Mouse (Mus musculus) urinary bladder, postnatal 14 days (tissue): ENCODE measurements around the gene Tubgcp6.
A peak's percentile ranks its signal among the peaks of the same experiment; 100 is the strongest.

Experiments
- DNase-seq: peaks from one replicate; pipeline ENCODE4 v3.0.0; 2021; ENCODE audit warnings: low spot score

Tubgcp6 gene

DNA sequence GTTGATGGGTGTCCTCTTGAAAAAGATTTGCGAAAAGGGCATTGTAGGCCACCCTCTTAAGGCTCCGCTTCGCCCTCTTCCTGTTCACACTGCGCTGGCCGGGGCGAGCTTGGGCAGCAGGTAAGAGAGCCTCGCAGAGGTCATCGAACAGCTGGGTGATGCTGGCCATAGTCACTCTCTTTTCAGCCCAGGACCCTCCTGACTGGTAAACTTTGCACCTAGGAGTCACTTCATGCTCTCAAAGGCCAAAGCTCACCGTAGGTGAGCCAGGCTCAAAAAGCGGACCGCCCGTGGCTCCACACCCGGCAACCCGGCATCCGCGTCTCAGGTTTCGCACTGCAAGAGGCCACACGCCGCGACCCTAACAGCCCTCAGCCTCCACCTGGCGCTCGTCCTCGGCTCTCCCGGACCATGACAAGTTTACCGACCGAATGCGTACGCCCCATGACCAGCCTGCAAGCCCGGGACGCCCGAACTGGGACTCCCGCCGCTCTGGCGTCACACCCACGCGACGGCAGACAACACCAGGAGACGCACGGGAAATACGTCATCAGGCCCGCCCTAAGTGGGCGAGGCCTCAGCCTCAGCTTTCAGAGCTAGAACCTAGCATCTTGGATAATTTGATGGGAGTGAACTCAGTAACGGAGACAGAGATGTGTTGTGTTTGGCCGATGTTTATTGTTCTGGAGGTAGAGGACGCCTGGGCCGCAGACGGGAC, at the start of gene Tubgcp6:
Gene Tubgcp6 (minus strand): TSS at position 464 of the 718 bp plus-strand sequence.
- peak; percentile 93 for DNase-seq

DNA sequence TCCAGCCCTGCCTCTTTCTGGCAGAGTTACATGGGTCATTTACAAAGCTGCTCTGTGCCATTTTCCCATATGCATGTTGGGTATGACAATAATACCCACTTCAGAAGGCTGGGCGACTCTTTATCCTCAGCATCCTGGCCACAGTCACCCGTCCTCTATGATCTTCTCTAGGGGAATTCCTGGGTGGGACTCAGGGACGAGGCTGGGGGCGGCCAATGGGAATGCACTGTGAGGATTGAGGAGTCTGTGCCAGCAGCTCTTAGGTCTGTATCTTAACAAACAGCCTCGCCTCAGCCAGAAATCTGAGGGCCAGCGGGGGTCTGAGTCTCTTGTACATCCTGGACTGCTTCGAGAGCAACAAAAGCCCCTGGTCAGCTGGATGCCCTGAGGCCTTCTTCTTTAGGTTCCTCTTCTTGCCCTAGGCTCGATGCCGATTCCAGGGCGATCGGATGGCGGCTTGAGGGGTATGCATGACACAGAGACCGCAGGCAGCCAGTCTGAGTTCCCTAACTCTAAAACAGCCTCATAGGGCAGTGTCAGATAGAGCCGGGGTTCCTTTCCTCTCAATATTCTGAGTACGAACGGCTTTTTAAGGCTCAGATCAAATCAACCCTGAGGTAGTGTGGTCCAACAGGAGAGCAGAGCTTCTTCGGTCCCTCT, 49.5 kb upstream of the Tubgcp6 start:
- no peak for DNase-seq

- no peak for DNase-seq
These were observed 48.7 kb upstream of the Tubgcp6 start for GRCm38 (mm10) chr15:89171526-89172051.

DNA sequence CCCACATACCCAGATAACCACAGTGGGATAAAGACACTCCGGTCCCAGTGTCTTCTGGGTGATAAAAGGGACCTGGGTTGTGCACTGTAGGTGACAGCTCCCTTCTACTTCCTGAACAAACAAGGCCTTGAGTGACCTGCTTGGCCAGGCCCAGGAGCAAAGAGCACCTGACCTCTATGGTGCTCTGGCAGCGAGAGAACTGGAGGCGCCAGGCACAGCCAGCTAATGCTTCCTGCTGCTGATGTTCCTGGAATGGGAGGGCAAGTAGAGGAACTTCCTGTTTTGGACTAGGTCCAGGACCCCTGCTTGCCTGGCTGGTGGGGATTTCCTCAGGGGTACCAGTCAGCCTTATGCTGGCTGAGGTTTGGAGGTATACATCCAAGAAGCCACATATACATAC, 47.2 kb upstream of the Tubgcp6 start:
- no peak for DNase-seq

DNA sequence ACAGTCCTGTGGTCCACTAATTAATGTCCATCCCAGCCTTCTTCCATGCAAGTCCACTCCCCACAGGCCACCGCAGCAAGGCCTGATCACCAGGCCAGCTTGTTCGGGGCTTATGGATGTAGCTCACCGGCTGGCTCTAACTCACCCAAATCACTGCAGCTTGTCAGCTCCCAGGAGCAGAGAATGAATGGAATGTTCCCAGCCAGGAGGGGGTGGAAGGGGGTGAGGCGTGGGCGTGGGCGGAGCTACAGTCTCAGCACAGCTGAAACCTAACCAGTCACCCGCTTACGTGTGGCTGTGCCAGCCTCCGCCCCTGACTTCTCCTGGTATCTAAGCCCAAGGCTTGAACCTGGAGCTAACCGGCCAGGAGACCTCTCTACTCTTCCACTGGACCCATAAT, 46.5 kb upstream of the Tubgcp6 start:
- DNase-seq, result peak; percentile 90

- DNase-seq, result no peak
These were observed 46.0 kb upstream of the Tubgcp6 start for GRCm38 (mm10) chr15:89168922-89169321.

DNA sequence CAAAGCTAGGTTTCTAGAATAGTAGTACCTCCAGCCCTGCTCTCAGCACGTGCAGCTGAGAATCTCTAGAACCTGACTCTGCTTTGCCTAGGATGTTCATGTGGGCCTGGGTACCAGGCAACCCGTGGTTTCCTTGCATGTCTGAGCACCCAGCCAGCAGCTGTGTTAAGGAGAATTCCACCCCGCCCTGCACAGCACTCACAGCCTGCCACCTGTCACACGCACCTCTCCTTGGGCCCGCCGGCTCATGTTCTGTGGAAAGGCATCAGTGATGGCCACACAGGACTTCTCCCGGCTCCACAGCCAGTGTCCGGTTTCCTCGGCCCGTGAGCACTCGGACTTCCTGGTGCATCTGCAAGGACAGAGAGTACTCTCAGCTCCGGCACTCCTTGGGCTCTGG, 42.6 kb upstream of the Tubgcp6 start:
- DNase-seq, result no peak

GRCm38 (mm10) chr15:89161397-89161796, 38.5 kb upstream of the Tubgcp6 start:
- DNase-seq, result peak; percentile 80

DNA sequence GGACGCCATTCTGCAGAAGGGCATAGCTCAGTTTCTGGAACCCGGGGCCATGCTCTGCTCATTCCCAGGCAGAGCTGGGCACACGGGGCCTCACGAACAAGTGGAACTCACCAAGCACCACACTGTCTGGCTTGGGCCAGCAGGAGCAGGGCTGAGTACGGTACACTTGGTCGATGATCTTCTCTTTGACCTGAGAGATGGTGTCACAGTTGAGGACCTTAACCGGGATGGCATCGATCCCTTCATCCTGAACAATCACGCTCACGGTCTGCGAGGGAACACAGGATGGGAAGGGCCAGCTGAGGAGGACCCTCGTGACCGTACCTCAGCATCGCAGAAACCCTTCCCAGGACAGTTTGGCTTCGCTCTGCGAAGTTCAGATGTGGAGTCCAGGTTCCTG, 35.6 kb upstream of the Tubgcp6 start:
- no peak for DNase-seq

- DNase-seq, result peak; percentile 68
These were observed 35.0 kb upstream of the Tubgcp6 start for GRCm38 (mm10) chr15:89157954-89158353.

DNA sequence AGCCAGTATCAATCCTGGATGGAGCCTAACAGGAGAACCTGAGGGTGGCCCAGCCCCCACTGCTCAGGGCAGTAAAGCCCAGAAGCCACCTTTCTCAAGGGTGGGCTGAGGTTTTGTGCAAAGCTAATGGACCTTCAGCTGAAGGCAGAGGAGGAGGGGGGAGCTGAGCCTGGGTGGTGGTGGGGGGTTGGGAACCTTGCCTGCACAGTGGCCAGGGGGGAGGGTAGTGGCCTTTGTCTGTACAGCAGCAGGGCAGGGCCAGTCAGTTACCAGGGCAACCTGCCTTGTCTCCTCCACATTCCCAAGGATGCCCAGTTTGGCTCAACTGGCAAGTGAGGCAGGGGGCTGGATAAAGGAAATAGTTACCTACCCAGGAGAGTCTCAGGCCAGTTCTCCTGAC, 29.4 kb upstream of the Tubgcp6 start:
- no peak for DNase-seq

GRCm38 (mm10) chr15:89150041-89150390, 27.1 kb upstream of the Tubgcp6 start:
- no peak for DNase-seq

- no peak for DNase-seq
These were observed 26.5 kb upstream of the Tubgcp6 start, which contains the start of gene Mapk11 for GRCm38 (mm10) chr15:89149271-89150040. Gene Mapk11, minus strand, starts transcription at chr15:89149628.

- DNase-seq, result no peak
These were observed 25.8 kb upstream of the Tubgcp6 start for GRCm38 (mm10) chr15:89148496-89149270.

DNA sequence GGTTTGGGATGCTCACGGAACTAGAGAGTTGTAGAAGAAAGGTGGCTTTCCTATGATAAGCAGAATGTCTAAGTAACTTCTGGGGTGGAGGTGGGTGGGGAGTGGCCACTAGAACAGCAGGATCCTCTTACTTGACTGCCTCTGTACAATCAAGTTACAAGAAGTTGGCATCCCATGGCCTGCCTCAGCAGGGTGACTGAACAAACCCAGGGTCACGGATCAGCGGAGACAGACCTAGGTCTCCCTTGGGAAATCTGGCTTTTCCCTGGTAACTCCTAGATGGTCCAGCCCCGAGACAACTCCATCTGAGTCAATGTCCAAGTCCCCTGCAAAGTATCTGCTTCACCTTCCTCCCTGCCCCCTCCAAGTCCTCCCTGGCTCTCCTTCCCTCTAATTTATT, 25.0 kb upstream of the Tubgcp6 start:
- DNase-seq, result no peak

DNA sequence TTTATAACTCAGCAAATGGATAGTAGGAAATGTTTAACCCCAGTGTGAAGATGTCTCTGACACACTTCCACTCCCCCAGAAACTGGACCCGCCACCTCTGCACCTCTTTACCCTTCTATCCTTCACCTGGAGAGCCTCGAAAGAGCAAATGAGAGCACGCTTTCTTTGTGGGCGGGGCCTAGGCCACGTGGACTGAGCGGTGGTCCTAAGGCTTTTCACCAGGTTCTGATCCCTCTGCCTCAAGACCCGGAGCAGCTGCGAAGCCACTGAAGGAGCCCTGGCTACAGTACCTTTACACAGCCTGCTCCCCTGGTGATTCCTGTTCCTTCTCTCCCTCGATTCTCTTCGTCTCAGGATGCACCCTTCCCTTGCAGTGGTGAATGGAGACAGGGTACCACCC, 24.5 kb upstream of the Tubgcp6 start:
- DNase-seq, result no peak

- DNase-seq, result peak; percentile 56
These were observed 24.1 kb upstream of the Tubgcp6 start for GRCm38 (mm10) chr15:89147024-89147423.

DNA sequence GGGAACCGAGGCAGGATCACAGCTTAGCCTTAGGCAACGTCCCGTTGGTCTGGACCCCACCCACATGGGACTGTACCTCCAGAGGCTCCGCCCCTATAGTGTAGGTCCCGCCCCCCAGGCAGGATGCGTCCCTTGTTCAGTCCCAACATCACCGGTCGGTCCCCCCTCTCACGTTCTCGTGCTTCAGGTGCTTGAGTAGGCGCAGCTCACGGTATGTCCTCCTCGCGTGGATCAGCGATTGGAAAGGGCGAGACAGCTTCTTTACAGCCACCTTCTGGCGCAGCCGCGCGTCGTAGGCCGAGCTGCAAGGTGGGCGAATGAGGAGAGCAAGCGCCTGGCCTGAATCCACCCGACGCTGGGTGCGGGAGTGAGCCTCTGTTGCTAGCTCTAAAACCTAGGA, 23.6 kb upstream of the Tubgcp6 start:
- DNase-seq, result peak; percentile 74

- DNase-seq, result no peak
These were observed 23.0 kb upstream of the Tubgcp6 start for GRCm38 (mm10) chr15:89145813-89146350.

- DNase-seq, result no peak
These were observed 22.1 kb upstream of the Tubgcp6 start for GRCm38 (mm10) chr15:89144965-89145364.

GRCm38 (mm10) chr15:89143134-89143533, 20.2 kb upstream of the Tubgcp6 start:
- DNase-seq, result no peak

DNA sequence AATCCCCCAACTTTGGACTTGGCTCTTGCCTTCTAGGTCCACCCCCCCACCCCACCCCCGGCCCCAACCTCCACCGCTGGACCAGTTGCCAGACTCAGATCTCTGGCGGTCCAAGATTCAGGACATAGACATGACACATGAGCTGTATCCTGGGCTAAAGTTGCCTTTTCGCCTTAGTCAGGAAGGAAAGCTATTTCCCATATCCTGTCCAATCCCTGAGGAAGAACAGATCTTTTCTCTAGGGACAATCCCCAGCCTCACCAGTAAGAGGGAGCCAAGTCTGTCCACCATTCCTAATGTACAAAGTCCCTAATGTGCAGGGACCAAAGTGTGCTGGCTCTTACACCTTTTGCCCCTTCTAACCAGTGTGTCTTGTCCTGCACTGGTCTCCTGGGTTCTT, 19.0 kb upstream of the Tubgcp6 start:
- no peak for DNase-seq
